Mouse (Mus musculus) heart, adult 2 months (tissue): ENCODE measurements around the gene Abcg2. TPM values are rescaled to one million over a fixed set of nuclear protein-coding genes. Genes with fewer than 3 reads are reported as not detected.
"Not testable (repeated sequence)": the region's sequence is repeated elsewhere in the genome, so short reads cannot be mapped to it uniquely, and the experiment has no call there.

Experiments used
- DNase-seq, 2 experiments: peaks; one replicate each; pipeline ENCODE4 v3.0.0; 2021
- H3K27ac ChIP-seq: fragments of 200-600 bp; 2 replicates; pipeline ENCODE4 v1.8.1; 2022
- H3K27me3 ChIP-seq: fragments of 200-500 bp; 2 replicates; pipeline ENCODE4 v1.6.1; 2012; ENCODE audit warnings: mild to moderate bottlenecking, low read length, inconsistent platforms, mixed read lengths; ENCODE audit not compliant: control insufficient read depth, insufficient read depth
- H3K36me3 ChIP-seq: fragments of 200-500 bp; 2 replicates; pipeline ENCODE4 v1.6.1; 2012; ENCODE audit warnings: low read length, inconsistent platforms; ENCODE audit not compliant: control insufficient read depth, insufficient read depth
- H3K4me1 ChIP-seq: fragments of 200-500 bp; 2 replicates; pipeline ENCODE4 v1.6.1; 2011; ENCODE audit warnings: low read length; ENCODE audit not compliant: control insufficient read depth, insufficient read depth
- H3K4me3 ChIP-seq: fragments of 200-600 bp; 2 replicates; pipeline ENCODE4 v1.8.1; 2022
- H3K79me2 ChIP-seq: fragments of 200-500 bp; replicated peaks from 2 replicates; pipeline ENCODE4 v1.6.1; 2012; ENCODE audit warnings: mild to moderate bottlenecking, inconsistent platforms, low read length, moderate library complexity, mixed read lengths; ENCODE audit not compliant: control insufficient read depth, insufficient read depth
- H3K9ac ChIP-seq: fragments of 200-500 bp; 2 replicates; pipeline ENCODE4 v1.6.1; 2012; ENCODE audit warnings: low read depth, mild to moderate bottlenecking, control low read depth, inconsistent platforms, low read length, mixed read lengths
- CTCF ChIP-seq: fragments of 200-600 bp; IDR thresholded peaks from 2 replicates; pipeline ENCODE4 v1.8.1; 2022; ENCODE audit warnings: antibody characterized with exemption, mild to moderate bottlenecking, moderate library complexity
- EP300 ChIP-seq: fragments of 200-500 bp; IDR thresholded peaks from 2 replicates; pipeline ENCODE4 v1.6.1; 2011; ENCODE audit warnings: low read depth, low read length, control low read depth; ENCODE audit not compliant: insufficient read depth
- POLR2A ChIP-seq: fragments of 200-500 bp; IDR thresholded peaks from 2 replicates; pipeline ENCODE4 v1.6.1; 2011; ENCODE audit warnings: mild to moderate bottlenecking, low read depth, low read length, control low read depth; ENCODE audit not compliant: insufficient read depth
- WGBS: fragments of 180-500 bp; shearing (Covaris S2); methylation state at CpG from one replicate; pipeline ENCODE4 v1.1.7; 2018; 5-methylcytosine and 5-hydroxymethylcytosine counted together
- intact Hi-C: fragments of 180-260 bp; cut with DNase I; formaldehyde crosslinking; loops from one replicate; pipeline ENCODE4 v1.15.1; 2025
- polyA plus RNA-seq: library from polyadenylated mRNA; depleted of rRNA; stranded (reverse); fragments of >200 nt; gene quantifications from 2 replicates; pipeline ENCODE4 v1.2.3, GENCODE M21; 2012
- total RNA-seq, 2 experiments: library from RNA; stranded (reverse); gene quantifications; 2 replicates each; pipeline ENCODE4 v1.2.3; 2021

The Abcg2 gene
- total and polyA plus RNA-seq, 3 experiments, result 12.8 to 30.7 (median 27.4) TPM

GRCm38 (mm10) chr6:58596294-58596653, 12.0 kb downstream of the Abcg2 start:
- Histone ChIP-seq H3K9ac (peak overlapping the region; percentile 54), H3K27ac (peak overlapping the region; percentile 89), H3K36me3 (no peaks in the 10 kb centered on the region), H3K79me2 (no peaks in the 10 kb centered on the region), H3K4me3 (peak overlapping the region; percentile 64), H3K4me1 (peaks cover 1% of the 10 kb centered on the region; the same call in 1 of the 2 replicates), H3K27me3 (no peaks in the 10 kb centered on the region)
- 15% methylated on average over 16 of the region's 16 CpGs for WGBS
- DNase-seq, result peak; percentile 43 to 58
- no peak for TF ChIP-seq CTCF
- no peak for TF ChIP-seq EP300
- TF ChIP-seq POLR2A, result no peak
- intact Hi-C loops, result loop anchor here (10.0 kb wide), 1 partner anchor 239 kb away; the partner anchor contains the start of gene Herc3

GRCm38 (mm10) chr6:58602119-58602518, 17.8 kb downstream of the Abcg2 start:
- H3K4me3 ChIP-seq, H3K9ac ChIP-seq, DNase-seq, H3K36me3 ChIP-seq, H3K27me3 ChIP-seq, H3K79me2 ChIP-seq, H3K4me1 ChIP-seq, H3K27ac ChIP-seq: not testable (repeated sequence)
- intact Hi-C loops, result loop anchor here (5.0 kb wide), 1 partner anchor 575 kb away; no protein-coding TSS in a partner anchor
- 11% methylated on average over 1 of the region's 1 CpGs for WGBS

GRCm38 (mm10) chr6:58602991-58603390, 18.7 kb downstream of the Abcg2 start:
- H3K79me2 ChIP-seq, H3K36me3 ChIP-seq, H3K27ac ChIP-seq, H3K4me1 ChIP-seq, DNase-seq, H3K27me3 ChIP-seq, H3K9ac ChIP-seq, H3K4me3 ChIP-seq: not testable (repeated sequence)
- intact Hi-C loops, result loop anchor here (1.0 to 5.0 kb wide), 2 partner anchors 169 to 574 kb away; no protein-coding TSS in a partner anchor

GRCm38 (mm10) chr6:58603485-58604090, 19.3 kb downstream of the Abcg2 start:
- H3K4me1 ChIP-seq, H3K27me3 ChIP-seq, H3K9ac ChIP-seq, H3K79me2 ChIP-seq, H3K36me3 ChIP-seq, DNase-seq, H3K4me3 ChIP-seq, H3K27ac ChIP-seq: not testable (repeated sequence)
- intact Hi-C loops, result loop anchor here (1.0 to 5.0 kb wide), 2 partner anchors 169 to 574 kb away; no protein-coding TSS in a partner anchor
- peak; percentile 65 for TF ChIP-seq CTCF
- 59% methylated on average over 3 of the region's 3 CpGs for WGBS

- WGBS, result 47% methylated on average over 4 of the region's 4 CpGs
- TF ChIP-seq CTCF, result no peak
- TF ChIP-seq EP300, result peak; percentile 71; the same call in 1 of the 2 replicates
- Histone ChIP-seq H3K79me2 (no peaks in the 10 kb centered on the region; the same call in 1 of the 2 replicates), H3K27me3 (no peaks in the 10 kb centered on the region; the same call in 1 of the 2 replicates), H3K4me3 (no peak overlapping the region), H3K27ac (peak overlapping the region; percentile 42), H3K4me1 (peaks cover 2% of the 10 kb centered on the region), H3K9ac (no peak overlapping the region), H3K36me3 (no peaks in the 10 kb centered on the region)
- peak in 1 of 2 experiments; percentile 23 for DNase-seq
- intact Hi-C loops, result loop anchor here (2.0 kb wide), 1 partner anchor 42 kb away; no protein-coding TSS in a partner anchor
Observed at GRCm38 (mm10) chr6:58606642-58607041, 22.3 kb downstream of the Abcg2 start.

- H3K36me3 ChIP-seq, result no peaks in the 10 kb centered on the region
- no peaks in the 10 kb centered on the region; the same call in 1 of the 2 replicates for H3K27me3 ChIP-seq
- H3K27ac ChIP-seq, result no peak overlapping the region
- no peak overlapping the region for H3K4me3 ChIP-seq
- H3K4me1 ChIP-seq, result no peaks in the 10 kb centered on the region; the same call in 1 of the 2 replicates
- TF ChIP-seq POLR2A (no peak), CTCF (no peak), EP300 (no peak)
- no peak for DNase-seq
- WGBS, result 84% methylated on average over 2 of the region's 2 CpGs
- no peak overlapping the region for H3K9ac ChIP-seq
- intact Hi-C loops, result no loop called here
- no peaks in the 10 kb centered on the region; the same call in 1 of the 2 replicates for H3K79me2 ChIP-seq
Observed at GRCm38 (mm10) chr6:58608422-58608821, 24.1 kb downstream of the Abcg2 start.
